Mouse (Mus musculus) layer of hippocampus, postnatal 25 days (tissue): ENCODE data around the gene Tbc1d24. TPM values are rescaled to one million over a fixed set of nuclear protein-coding genes. Genes with fewer than 3 reads are reported as not detected.

Experiments
- DNase-seq, 2 experiments: peaks; one replicate each; pipeline ENCODE4 v3.0.0; 2022; ENCODE audit warnings: mixed read lengths in 2 of 2, low spot score in 1 of 2; ENCODE audit errors: extremely low spot score in 1 of 2
- total RNA-seq, 2 experiments: library from RNA; stranded (reverse); gene quantifications; 2 replicates each; pipeline ENCODE4 v1.2.3; 2021

The Tbc1d24 gene
- total RNA-seq: 10 to 100 TPM; 60.1 to 64.2 TPM

- DNase-seq: peak; percentile 89 to 91
These were observed at the start of gene Tbc1d24 for GRCm38 (mm10) chr17:24205284-24205888. Tbc1d24 (minus strand) TSS chr17:24205562.

- DNase-seq: no peak
These were observed 47.0 kb upstream of the Tbc1d24 start for GRCm38 (mm10) chr17:24252329-24252728.

GRCm38 (mm10) chr17:24251320-24252069 lies 46.1 kb upstream of the Tbc1d24 start, which contains the start of gene Ccnf:
Ccnf (minus strand) TSS chr17:24251484.
- DNase-seq: peak; percentile 83 to 88

- DNase-seq: no peak
These were observed 45.6 kb upstream of the Tbc1d24 start for GRCm38 (mm10) chr17:24250988-24251319.

- no peak for DNase-seq
These were observed 43.3 kb upstream of the Tbc1d24 start for GRCm38 (mm10) chr17:24248641-24249040.

GRCm38 (mm10) chr17:24244061-24244460 lies 38.7 kb upstream of the Tbc1d24 start:
- DNase-seq: no peak

GRCm38 (mm10) chr17:24243311-24243969 lies 38.1 kb upstream of the Tbc1d24 start:
- DNase-seq: peak in 1 of 2 experiments; percentile 37

- DNase-seq: no peak
These were observed 31.6 kb upstream of the Tbc1d24 start for GRCm38 (mm10) chr17:24236921-24237320.

- DNase-seq: no peak
These were observed 31.1 kb upstream of the Tbc1d24 start for GRCm38 (mm10) chr17:24236479-24236878.

GRCm38 (mm10) chr17:24227941-24228340 lies 22.6 kb upstream of the Tbc1d24 start:
- no peak for DNase-seq

- DNase-seq: no peak
These were observed 21.4 kb upstream of the Tbc1d24 start for GRCm38 (mm10) chr17:24226721-24227120.

GRCm38 (mm10) chr17:24225851-24226250 lies 20.5 kb upstream of the Tbc1d24 start:
- DNase-seq: no peak

GRCm38 (mm10) chr17:24224741-24225140 lies 19.4 kb upstream of the Tbc1d24 start:
- DNase-seq: no peak

- no peak for DNase-seq
These were observed 18.2 kb upstream of the Tbc1d24 start for GRCm38 (mm10) chr17:24223513-24223912.

GRCm38 (mm10) chr17:24222653-24223052 lies 17.3 kb upstream of the Tbc1d24 start:
- no peak for DNase-seq

- peak; percentile 74 to 85 for DNase-seq
These were observed 15.4 kb upstream of the Tbc1d24 start, which contains the start of gene Tedc2 for GRCm38 (mm10) chr17:24220435-24221411. Tedc2 (minus strand) TSS chr17:24220851.

GRCm38 (mm10) chr17:24216836-24217235 lies 11.5 kb upstream of the Tbc1d24 start:
- DNase-seq: no peak

GRCm38 (mm10) chr17:24213186-24213585 lies 7.8 kb upstream of the Tbc1d24 start:
- DNase-seq: no peak

- no peak for DNase-seq
These were observed 7.2 kb upstream of the Tbc1d24 start for GRCm38 (mm10) chr17:24212441-24213018.
